Mouse (Mus musculus): ENCODE results near the gene Usp5. TPM values are rescaled to one million over a fixed set of nuclear protein-coding genes. Genes with fewer than 3 reads are reported as not detected.
A peak's percentile ranks its signal among the peaks of the same experiment; 100 is the strongest.

Usp5 gene
- polyA plus RNA-seq, 1 experiment from 2014 or later = 209 TPM

- peak overlapping the region; percentile 62 for H3K4me3 ChIP-seq
- H3K9ac ChIP-seq = peak overlapping the region; percentile 78
- no peaks in the 10 kb centered on the region for H3K36me3 ChIP-seq
- H3K27me3 ChIP-seq = no peaks in the 10 kb centered on the region
- H3K27ac ChIP-seq (replicated peaks) = peak overlapping the region; percentile 81
- no peaks in the 10 kb centered on the region for H3K9me3 ChIP-seq
- H3K4me2 ChIP-seq = peak overlapping the region; percentile 80
- 4% methylated on average over 9 of the region's 9 CpGs for WGBS
- peak; percentile 36 for ATAC-seq (ENCODE audit: low FRiP score, low read depth)
- H3K4me1 ChIP-seq (replicated peaks) = peaks cover 34% of the 10 kb centered on the region
These were observed 60.6 kb downstream of the Usp5 start for GRCm38 (mm10) chr6:124768704-124769044.

- H3K36me3 ChIP-seq = no peaks in the 10 kb centered on the region
These were observed 61.2 kb downstream of the Usp5 start for GRCm38 (mm10) chr6:124767920-124768703.

GRCm38 (mm10) chr6:124767536-124767919 lies 61.8 kb downstream of the Usp5 start:
- peak overlapping the region; percentile 80 for H3K4me2 ChIP-seq
- no peaks in the 10 kb centered on the region for H3K27me3 ChIP-seq
- peak overlapping the region; percentile 62 for H3K4me3 ChIP-seq
- H3K36me3 ChIP-seq = no peaks in the 10 kb centered on the region
- no peaks in the 10 kb centered on the region for H3K9me3 ChIP-seq
- peak overlapping the region; percentile 81; the same call in 1 of the 2 replicates for H3K27ac ChIP-seq (replicated peaks)
- H3K4me1 ChIP-seq (replicated peaks) = peaks cover 34% of the 10 kb centered on the region
- H3K9ac ChIP-seq = 0 out of 2 replicates have a peak overlapping the region, but pooled peaks have one; percentile 78
- ATAC-seq (ENCODE audit: low FRiP score, low read depth) = no peak
- 31% methylated on average over 4 of the region's 4 CpGs for WGBS

More at GRCm38 (mm10) chr6:124767920-124768703, 61.2 kb downstream of the Usp5 start:
- H3K9me3 ChIP-seq = no peaks in the 10 kb centered on the region
- peaks cover 34% of the 10 kb centered on the region for H3K4me1 ChIP-seq (replicated peaks)
- H3K27ac ChIP-seq (replicated peaks) = peak overlapping the region; percentile 81
- WGBS = 20% methylated on average over 19 of the region's 19 CpGs
- peak overlapping the region; percentile 62 for H3K4me3 ChIP-seq
- ATAC-seq (ENCODE audit: low FRiP score, low read depth) = peak; percentile 55
- H3K27me3 ChIP-seq = no peaks in the 10 kb centered on the region
- H3K9ac ChIP-seq = peak overlapping the region; percentile 78
- peak overlapping the region; percentile 80 for H3K4me2 ChIP-seq

GRCm38 (mm10) chr6:124765951-124766350 lies 63.3 kb downstream of the Usp5 start:
- 82% methylated on average over 7 of the region's 7 CpGs for WGBS
- H3K4me3 ChIP-seq = no peak overlapping the region
- H3K4me1 ChIP-seq (replicated peaks) = peaks cover 34% of the 10 kb centered on the region
- H3K9me3 ChIP-seq = no peaks in the 10 kb centered on the region
- H3K36me3 ChIP-seq = no peaks in the 10 kb centered on the region
- H3K27me3 ChIP-seq = no peaks in the 10 kb centered on the region
- no peak overlapping the region for H3K27ac ChIP-seq (replicated peaks)
- no peak for ATAC-seq (ENCODE audit: low FRiP score, low read depth)
- H3K4me2 ChIP-seq = no peak overlapping the region
- no peak overlapping the region for H3K9ac ChIP-seq

Other genes with a start within 250 kb of the Usp5 start
- 0.08 and 0.10 TPM in 2 replicates for gene C1s2, start 193.4 kb downstream of the Usp5 start, polyA plus RNA-seq (2015; fragmentation: Nextera tagmentation; extraction: Ambion mirVana)
- gene Lpcat3, start 166.5 kb downstream of the Usp5 start, polyA plus RNA-seq (2015; fragmentation: Nextera tagmentation; extraction: Ambion mirVana) = 46.7 and 49.9 TPM in 2 replicates
- 100.0 and 104 TPM in 2 replicates for gene Emg1, start 117.3 kb downstream of the Usp5 start, polyA plus RNA-seq (2015; fragmentation: Nextera tagmentation; extraction: Ambion mirVana)
- 260 and 270 TPM in 2 replicates for gene Phb2, start 117.1 kb downstream of the Usp5 start, polyA plus RNA-seq (2015; fragmentation: Nextera tagmentation; extraction: Ambion mirVana)
- gene Ptpn6, start 90.8 kb downstream of the Usp5 start, polyA plus RNA-seq (2015; fragmentation: Nextera tagmentation; extraction: Ambion mirVana) = 3.7 and 6.6 TPM in 2 replicates
- 626 and 628 TPM in 2 replicates for gene Grcc10, start 88.1 kb downstream of the Usp5 start, polyA plus RNA-seq (2015; fragmentation: Nextera tagmentation; extraction: Ambion mirVana)
- not detected in 2 replicates for gene Gm45234, start 73.5 kb downstream of the Usp5 start, polyA plus RNA-seq (2015; fragmentation: Nextera tagmentation; extraction: Ambion mirVana)
- 26.8 and 30.4 TPM in 2 replicates for gene Atn1, start 73.0 kb downstream of the Usp5 start, polyA plus RNA-seq (2015; fragmentation: Nextera tagmentation; extraction: Ambion mirVana)
- gene Eno2, start 59.8 kb downstream of the Usp5 start, polyA plus RNA-seq (2015; fragmentation: Nextera tagmentation; extraction: Ambion mirVana) = 141 and 144 TPM in 2 replicates
- 3.3 and 4.8 TPM in 2 replicates for gene Lrrc23, start 49.8 kb downstream of the Usp5 start, polyA plus RNA-seq (2015; fragmentation: Nextera tagmentation; extraction: Ambion mirVana)
- 9.0 and 9.3 TPM in 2 replicates for gene Spsb2, start 20.8 kb downstream of the Usp5 start, polyA plus RNA-seq (2015; fragmentation: Nextera tagmentation; extraction: Ambion mirVana)
- 468 and 478 TPM in 2 replicates for gene Tpi1, start 15.2 kb downstream of the Usp5 start, polyA plus RNA-seq (2015; fragmentation: Nextera tagmentation; extraction: Ambion mirVana)
- 35.3 and 44.0 TPM in 2 replicates for gene Cdca3, start 63 bp upstream of the Usp5 start, polyA plus RNA-seq (2015; fragmentation: Nextera tagmentation; extraction: Ambion mirVana)
- gene Gnb3, start 10.8 kb upstream of the Usp5 start, polyA plus RNA-seq (2015; fragmentation: Nextera tagmentation; extraction: Ambion mirVana) = 0.83 and 3.3 TPM in 2 replicates
- gene P3h3, start 28.3 kb upstream of the Usp5 start, polyA plus RNA-seq (2015; fragmentation: Nextera tagmentation; extraction: Ambion mirVana) = 17.1 and 18.7 TPM in 2 replicates
- gene Gpr162, start 34.5 kb upstream of the Usp5 start, polyA plus RNA-seq (2015; fragmentation: Nextera tagmentation; extraction: Ambion mirVana) = 33.9 and 37.5 TPM in 2 replicates
- 0.14 and 0.32 TPM in 2 replicates for gene Cd4, start 58.7 kb upstream of the Usp5 start, polyA plus RNA-seq (2015; fragmentation: Nextera tagmentation; extraction: Ambion mirVana)
- gene Lag3, start 82.2 kb upstream of the Usp5 start, polyA plus RNA-seq (2015; fragmentation: Nextera tagmentation; extraction: Ambion mirVana) = 3.1 and 3.5 TPM in 2 replicates
- gene Ptms, start 90.6 kb upstream of the Usp5 start, polyA plus RNA-seq (2015; fragmentation: Nextera tagmentation; extraction: Ambion mirVana) = 766 and 864 TPM in 2 replicates
- gene Mlf2, start 101.9 kb upstream of the Usp5 start, polyA plus RNA-seq (2015; fragmentation: Nextera tagmentation; extraction: Ambion mirVana) = 565 and 615 TPM in 2 replicates
- gene Cops7a, start 136.1 kb upstream of the Usp5 start, polyA plus RNA-seq (2015; fragmentation: Nextera tagmentation; extraction: Ambion mirVana) = 92.5 and 102 TPM in 2 replicates
- 58.8 and 73.5 TPM in 2 replicates for gene Pianp, start 167.2 kb upstream of the Usp5 start, polyA plus RNA-seq (2015; fragmentation: Nextera tagmentation; extraction: Ambion mirVana)
- gene Zfp384, start 179.7 kb upstream of the Usp5 start, polyA plus RNA-seq (2015; fragmentation: Nextera tagmentation; extraction: Ambion mirVana) = 14.9 and 19.6 TPM in 2 replicates
- 141 and 144 TPM in 2 replicates for gene Ing4, start 210.3 kb upstream of the Usp5 start, polyA plus RNA-seq (2015; fragmentation: Nextera tagmentation; extraction: Ambion mirVana)
- 19.1 and 20.9 TPM in 2 replicates for gene Acrbp, start 220.2 kb upstream of the Usp5 start, polyA plus RNA-seq (2015; fragmentation: Nextera tagmentation; extraction: Ambion mirVana)
- gene Lpar5, start 238.4 kb upstream of the Usp5 start, polyA plus RNA-seq (2015; fragmentation: Nextera tagmentation; extraction: Ambion mirVana) = 0.54 and 1.0 TPM in 2 replicates